Mouse (Mus musculus) heart, postnatal 0 days (tissue): ENCODE measurements at regions not wholly inside any gene's neighbourhood (a gene's known extent, or its start where the extent isn't known, plus 50 kb on each side); places are given as distances from the start of the nearest gene placed in this dataset.

ENCODE experiments used
- CTCF ChIP-seq: IDR thresholded peaks from 2 replicates; pipeline ENCODE4 v1.5.1; 2016; ENCODE audit warnings: antibody characterized with exemption, control low read depth, low read depth
- EP300 ChIP-seq: IDR thresholded peaks from 2 replicates; pipeline ENCODE4 v1.6.1; 2016; ENCODE audit warnings: antibody characterized with exemption, low read depth

- TF ChIP-seq CTCF (no peak), EP300 (no peak)
Observed at GRCm38 (mm10) chr1:73753157-73753556, 371.1 kb downstream of the Tns1 start.
